Mouse (Mus musculus): ENCODE results near the gene Car1. TPM values are rescaled to one million over a fixed set of nuclear protein-coding genes. Genes with fewer than 3 reads are reported as not detected.

Gene Car1
- 4.0 and 7.1 TPM in 2 replicates for polyA plus RNA-seq (2015; fragmentation: Nextera tagmentation; extraction: Ambion mirVana)

GRCm38 (mm10) chr3:14808211-14808610 is at the start of gene Car1:
Car1 (minus strand) TSS chr3:14808368.

Other genes starting within 250 kb of the Car1 start
- 849 and 1,713 TPM in 2 replicates for gene 1810022K09Rik, start 197.1 kb downstream of the Car1 start, polyA plus RNA-seq (2015; fragmentation: Nextera tagmentation; extraction: Ambion mirVana)
- gene Car13, start 166.6 kb downstream of the Car1 start, polyA plus RNA-seq (2015; fragmentation: Nextera tagmentation; extraction: Ambion mirVana): 5.8 and 9.5 TPM in 2 replicates
- 6.1 and 87.0 TPM in 2 replicates for gene Car3, start 55.1 kb upstream of the Car1 start, polyA plus RNA-seq (2015; fragmentation: Nextera tagmentation; extraction: Ambion mirVana)
- gene Car2, start 77.9 kb upstream of the Car1 start, polyA plus RNA-seq (2015; fragmentation: Nextera tagmentation; extraction: Ambion mirVana): 67.3 and 141 TPM in 2 replicates

Data from adrenal gland, postnatal 0 days (tissue).